Mouse (Mus musculus) embryonic fibroblast, embryonic 13.5 days (primary cell): ENCODE data around the gene Pik3cg.

Source experiments
- CTCF ChIP-seq: IDR thresholded peaks from 2 replicates; pipeline ENCODE4 v1.5.1; 2011; ENCODE audit warnings: mild to moderate bottlenecking, control low read depth, low read length, moderate library complexity, borderline replicate concordance; ENCODE audit not compliant: insufficient read depth
- POLR2A ChIP-seq: IDR thresholded peaks from 2 replicates; pipeline ENCODE4 v1.6.1; 2011; ENCODE audit warnings: low read depth, mild to moderate bottlenecking, control low read depth, low read length, moderate library complexity

DNA sequence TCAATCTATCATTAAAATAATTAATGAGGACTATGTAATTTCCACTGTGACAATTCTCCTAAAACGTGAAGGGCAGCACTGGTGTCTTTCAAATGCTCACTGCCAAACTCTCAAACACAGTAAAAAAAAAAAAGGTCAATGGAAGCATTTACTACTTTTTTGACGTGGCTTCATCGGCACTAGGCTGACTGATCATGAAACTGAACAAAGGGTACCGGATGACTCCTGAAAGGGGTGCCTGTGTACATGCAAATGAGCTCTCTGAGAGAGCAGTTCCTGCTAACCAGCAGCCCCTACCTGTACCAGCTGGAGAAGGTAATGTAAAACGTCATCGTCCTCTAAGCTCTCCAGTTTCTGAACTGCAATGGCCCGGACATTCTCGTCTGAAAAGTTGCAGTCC is 4.8 kb downstream of the Pik3cg start:
- no peak for TF ChIP-seq POLR2A
- no peak for TF ChIP-seq CTCF
